Mouse (Mus musculus): ENCODE measurements at regions not wholly inside any gene's neighbourhood (a gene's known extent, or its start where the extent isn't known, plus 50 kb on each side); places are given as distances from the start of the nearest gene placed in this dataset.
"Not testable (repeated sequence)": the region's sequence is repeated elsewhere in the genome, so short reads cannot be mapped to it uniquely, and the experiment has no call there.

DNA sequence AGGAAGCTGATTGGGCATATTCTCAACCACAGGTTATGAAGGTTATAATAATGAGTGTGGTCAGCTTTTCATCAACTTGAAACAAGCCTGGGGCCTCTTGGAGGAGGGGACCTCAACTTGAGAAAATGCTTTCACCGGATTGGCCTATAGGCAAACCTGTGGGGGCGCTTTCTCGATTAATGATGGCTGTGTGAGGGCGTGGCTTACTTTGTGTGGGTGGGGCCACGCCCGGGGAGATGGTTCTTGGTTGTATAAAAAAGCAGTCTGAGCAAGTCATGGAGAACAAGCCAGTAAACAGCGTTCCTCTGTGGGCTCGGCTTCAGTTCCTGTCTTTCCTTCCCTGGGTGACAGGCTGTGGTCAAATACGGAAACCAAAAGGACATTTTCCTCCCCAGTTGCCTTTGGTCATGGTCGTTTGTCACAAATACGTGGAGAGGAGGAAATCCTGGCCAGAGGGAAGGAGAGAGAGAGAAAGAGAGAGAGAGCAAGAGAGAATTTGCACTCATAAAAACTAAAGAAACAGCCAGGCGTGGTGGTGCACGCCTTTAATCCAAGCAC lies 163.1 kb downstream of the Ifng start:
- no peak for DNase-seq (ENCODE audit: low spot score)

DNA sequence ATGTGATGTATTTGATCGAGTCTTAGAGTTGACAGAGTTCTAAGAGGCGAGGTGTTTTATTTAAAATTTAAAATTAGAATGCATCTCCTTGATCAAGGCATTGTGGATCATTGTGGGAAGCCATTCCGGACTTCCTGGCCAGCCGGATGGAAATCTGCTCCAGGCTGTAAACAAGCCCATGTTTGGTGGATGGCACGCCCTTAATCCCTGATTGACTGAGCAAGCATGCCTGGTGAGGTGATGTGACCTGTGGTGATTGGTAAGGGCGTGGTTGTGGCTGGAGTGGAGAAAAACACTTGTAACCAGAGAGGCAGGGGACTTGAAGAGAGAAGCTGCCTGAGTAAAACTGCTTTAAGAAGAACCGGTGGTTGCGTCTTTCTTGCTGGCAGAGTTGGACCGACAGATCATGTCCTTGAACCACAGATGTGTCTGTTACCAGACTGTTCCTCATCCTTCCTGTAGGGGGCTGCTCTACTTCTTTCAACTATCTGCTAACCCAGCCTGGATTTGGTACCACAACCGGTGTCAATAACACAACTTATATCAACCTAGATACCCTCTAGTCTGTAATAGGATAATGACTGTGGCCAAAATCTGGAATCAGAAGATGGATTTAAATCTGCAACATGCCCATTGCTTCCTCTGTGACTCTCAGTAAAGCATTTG lies 164.4 kb downstream of the Ifng start:
- no peak for DNase-seq (ENCODE audit: low spot score)

DNA sequence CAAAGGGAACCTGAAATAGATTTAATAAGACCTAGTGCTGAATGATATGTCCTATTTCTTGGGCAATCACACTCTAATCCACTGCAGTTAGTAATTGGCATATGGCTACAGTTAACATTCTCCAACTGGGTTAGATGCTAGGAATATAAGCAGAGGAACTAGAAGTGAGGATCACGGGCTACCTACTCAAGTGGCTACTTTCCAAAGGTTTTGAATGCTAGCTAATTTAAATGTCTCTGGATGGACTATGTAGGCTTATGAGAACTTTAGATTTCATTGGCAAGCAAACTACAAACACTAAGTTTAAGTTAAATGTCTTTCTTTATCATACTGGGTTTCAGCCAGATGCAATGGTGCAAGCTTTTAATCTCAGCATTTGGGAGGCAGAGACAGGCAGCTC lies 166.6 kb downstream of the Ifng start:
- DNase-seq (ENCODE audit: low spot score) = no peak

GRCm38 (mm10) chr10:118608376-118609145 lies 167.7 kb downstream of the Ifng start:
- no peak for DNase-seq (ENCODE audit: low spot score)

DNA sequence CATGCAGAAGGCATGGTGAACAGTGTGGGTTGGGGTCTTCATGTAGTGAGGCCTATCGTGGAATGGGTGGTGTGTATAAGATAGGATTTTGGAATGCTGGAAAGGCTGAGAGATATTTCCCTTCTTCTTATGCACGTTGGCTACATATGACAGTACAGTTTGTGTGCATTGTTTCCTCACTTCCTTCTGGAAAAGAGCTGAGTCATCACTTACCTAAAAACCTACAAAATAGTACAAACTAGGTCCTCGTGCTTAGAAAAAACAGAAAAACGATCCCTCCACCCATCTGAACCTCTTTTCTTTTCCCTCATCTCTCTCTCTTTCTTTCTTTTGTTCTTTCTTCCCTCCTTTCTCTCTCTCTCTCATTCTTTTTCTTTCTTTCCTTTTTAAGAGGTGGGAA lies 168.3 kb downstream of the Ifng start:
- DNase-seq (ENCODE audit: low spot score) = no peak

- no peak for DNase-seq (ENCODE audit: low spot score)
Observed at GRCm38 (mm10) chr10:118610868-118611461, 170.1 kb downstream of the Ifng start.

- no peak for DNase-seq (ENCODE audit: low spot score)
Observed at GRCm38 (mm10) chr10:118612091-118612490, 171.2 kb downstream of the Ifng start.

DNA sequence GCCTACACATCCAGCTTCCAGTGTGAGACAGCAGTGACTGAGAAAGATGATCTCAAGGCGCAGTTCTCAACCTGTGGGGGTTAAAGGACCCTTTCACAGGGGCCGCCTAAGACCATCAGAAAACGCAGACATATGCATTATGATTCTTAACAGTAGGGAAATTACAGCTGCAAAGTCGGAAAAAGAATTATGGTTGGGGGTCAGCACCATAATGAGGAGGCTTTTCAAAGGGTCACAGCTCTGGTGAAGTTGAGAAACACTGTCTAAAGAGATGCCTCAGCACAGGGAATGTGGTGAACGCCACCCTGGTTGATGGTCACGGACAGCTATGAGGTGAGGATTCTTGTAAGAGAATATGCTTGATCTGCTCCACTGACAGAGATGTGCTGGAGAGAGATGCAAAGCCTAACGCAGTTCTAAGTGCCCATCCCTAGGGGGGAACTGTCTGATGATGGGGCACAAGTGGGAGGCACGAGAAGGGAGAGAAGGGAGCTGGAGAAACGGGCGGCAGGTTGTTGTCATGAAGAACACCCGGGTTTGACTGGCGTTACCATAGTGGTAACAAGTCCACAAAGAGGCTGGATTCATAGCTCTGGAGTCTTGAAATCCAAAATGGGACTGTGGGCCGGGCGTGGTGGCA lies 172.3 kb downstream of the Ifng start:
- DNase-seq (ENCODE audit: low spot score) = no peak

GRCm38 (mm10) chr10:118614251-118614865 lies 173.5 kb downstream of the Ifng start:
- no peak for DNase-seq (ENCODE audit: low spot score)

DNA sequence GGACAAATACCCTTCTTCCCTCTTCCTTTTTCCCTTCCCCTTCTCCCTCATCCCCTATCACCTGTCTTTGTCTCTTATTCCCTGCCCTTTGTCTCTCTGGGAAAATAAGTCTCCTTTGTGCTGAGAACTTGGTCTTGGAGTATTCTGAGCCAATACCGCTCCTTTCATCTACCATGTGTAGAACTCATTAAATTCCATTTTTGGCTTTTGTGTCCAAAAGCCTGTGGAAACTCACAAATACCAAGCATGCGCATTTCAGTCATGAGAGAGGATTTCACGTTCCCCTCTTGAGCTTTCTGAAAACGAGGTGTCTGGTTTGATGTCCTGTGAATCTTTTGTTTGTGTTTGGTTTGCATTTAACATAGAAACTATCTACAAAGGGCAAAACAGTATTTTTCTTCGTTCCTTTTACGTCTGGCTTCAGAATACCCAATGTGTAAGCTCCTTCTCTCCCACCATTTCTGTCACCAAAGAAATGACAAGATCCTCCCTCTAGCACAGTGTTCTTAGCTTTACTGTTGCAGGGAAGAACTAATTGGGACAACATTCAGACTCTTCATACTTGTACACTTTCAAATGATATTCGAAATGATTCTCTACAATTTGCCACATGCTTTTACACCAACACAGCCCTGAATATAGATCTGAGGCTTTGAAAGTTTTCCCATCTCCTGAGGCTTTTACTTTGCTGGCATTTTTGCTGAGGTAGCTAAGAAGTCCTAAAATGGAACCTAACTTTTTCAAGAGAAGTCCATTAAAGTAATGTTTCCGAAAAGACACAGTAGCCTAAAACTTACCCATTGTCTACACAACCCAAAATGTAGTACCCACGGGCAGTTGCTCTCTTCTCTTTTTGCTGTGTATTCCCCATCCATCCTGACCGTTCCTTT lies 174.5 kb downstream of the Ifng start:
- DNase-seq (ENCODE audit: low spot score) = no peak

DNA sequence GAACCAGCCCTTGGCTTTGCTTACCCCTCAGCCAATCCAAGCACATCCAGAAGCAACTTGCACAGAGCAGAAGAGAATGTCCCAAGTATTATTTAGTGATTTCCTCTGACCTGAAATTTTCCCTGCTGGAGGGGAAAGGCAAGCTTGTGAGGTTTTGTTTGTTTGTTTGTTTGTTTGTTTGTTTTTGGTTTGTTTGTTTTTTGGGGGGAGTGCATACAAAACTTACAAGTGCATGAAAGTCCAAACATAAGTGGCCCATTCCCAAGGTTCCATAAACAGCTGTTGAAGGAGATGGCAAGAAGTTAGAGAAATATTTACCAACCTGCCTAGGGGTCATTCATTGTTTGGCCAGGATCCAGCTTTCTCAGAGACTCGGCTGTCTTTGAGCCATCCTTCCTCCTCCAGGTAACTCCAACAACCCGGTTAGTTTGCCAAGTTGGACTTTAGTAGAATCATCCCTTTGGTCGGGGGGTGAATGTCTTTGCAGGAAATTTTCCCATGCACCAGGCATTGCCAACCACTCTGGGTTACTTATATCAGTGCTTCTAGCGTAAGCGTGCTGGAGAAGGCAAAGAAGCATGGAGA lies 175.3 kb downstream of the Ifng start:
- no peak for DNase-seq (ENCODE audit: low spot score)

GRCm38 (mm10) chr10:118617291-118618044 lies 176.6 kb downstream of the Ifng start:
- no peak for DNase-seq (ENCODE audit: low spot score)

- DNase-seq (ENCODE audit: low spot score) = not testable (repeated sequence)
Observed at GRCm38 (mm10) chr10:118618251-118618650, 177.4 kb downstream of the Ifng start.

DNA sequence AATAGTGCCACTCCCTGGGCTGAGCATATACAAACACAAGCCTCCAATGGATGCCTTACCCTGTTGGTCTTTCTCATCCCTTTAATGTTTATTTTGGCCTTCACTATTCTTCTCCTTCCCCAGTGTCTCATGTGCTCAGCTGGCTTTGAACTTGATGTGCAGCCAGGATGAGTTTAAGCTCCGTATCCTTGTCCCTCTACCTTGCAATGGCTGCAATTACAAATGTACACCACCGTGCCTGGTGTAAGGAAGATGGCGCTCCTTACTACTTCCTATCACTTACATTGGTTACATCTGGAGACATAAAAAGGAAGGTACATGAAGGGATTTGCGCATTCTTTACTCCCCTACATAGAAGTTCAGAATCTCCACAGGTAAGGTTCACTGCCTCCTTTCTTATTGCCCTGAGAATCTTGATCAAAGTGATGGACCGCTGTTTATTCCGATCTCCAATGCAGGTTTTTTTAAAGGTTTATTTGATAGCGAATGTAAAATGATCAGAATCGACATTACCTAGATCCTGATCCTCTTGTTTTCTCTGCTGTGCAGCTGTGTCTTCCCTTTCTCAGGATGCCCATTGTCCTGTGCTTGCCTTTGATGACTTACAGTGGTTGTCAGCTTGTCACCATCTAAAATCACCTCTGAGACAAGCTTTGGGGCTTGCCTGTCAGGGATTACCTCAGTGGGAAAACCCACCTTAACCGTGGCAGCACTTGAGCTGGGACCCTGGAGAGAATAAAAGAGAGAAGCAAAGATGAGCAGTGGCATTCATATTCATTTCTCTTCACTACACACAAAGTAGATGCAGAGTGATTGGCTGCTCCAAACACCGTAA lies 178.1 kb downstream of the Ifng start:
- no peak for DNase-seq (ENCODE audit: low spot score)

- no peak for DNase-seq (ENCODE audit: low spot score)
Observed at GRCm38 (mm10) chr10:118619601-118620000, 178.8 kb downstream of the Ifng start.

- DNase-seq (ENCODE audit: low spot score) = no peak
Observed at GRCm38 (mm10) chr10:118620611-118621010, 179.8 kb downstream of the Ifng start.

DNA sequence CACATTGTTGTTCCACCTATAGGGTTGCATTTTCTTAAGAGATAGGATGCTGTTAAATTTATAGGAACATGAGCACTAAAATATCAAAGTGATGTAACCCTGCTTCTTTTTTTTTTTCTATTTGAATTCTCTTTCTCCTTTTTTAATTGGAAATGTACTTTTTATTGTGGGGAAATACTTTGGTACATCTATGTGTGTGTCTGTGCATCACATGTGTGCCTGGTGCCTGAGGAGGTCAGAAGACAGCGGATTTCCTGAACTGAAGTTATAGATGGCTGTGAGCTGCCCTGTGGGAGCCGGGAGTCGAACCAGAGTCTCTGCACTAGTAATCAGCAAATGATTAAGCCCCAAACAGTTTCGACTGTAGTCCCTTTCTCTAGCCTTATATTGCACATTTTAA lies 180.7 kb downstream of the Ifng start:
- DNase-seq (ENCODE audit: low spot score) = no peak

GRCm38 (mm10) chr10:118622131-118622530 lies 181.3 kb downstream of the Ifng start:
- no peak for DNase-seq (ENCODE audit: low spot score)

- DNase-seq (ENCODE audit: low spot score) = no peak
Observed at GRCm38 (mm10) chr10:118622916-118623315, 182.1 kb downstream of the Ifng start.

Measured in urinary bladder, postnatal 10 days (tissue).